Mouse (Mus musculus): ENCODE measurements around the gene Lrp10. TPM values are rescaled to one million over a fixed set of nuclear protein-coding genes. Genes with fewer than 3 reads are reported as not detected.

The Lrp10 gene
- 26.1 and 27.5 TPM in 2 replicates for polyA plus RNA-seq (2014; fragmentation: Nextera tagmentation; extraction: Ambion mirVana)

- Histone ChIP-seq H3K36me3 (ENCODE audit: control insufficient read depth, insufficient read depth, low read length) (peaks cover 14% of the 10 kb centered on the region), H3K27ac (replicated peaks; ENCODE audit: low read depth, low read length) (peak within 1 kb of the TSS; percentile 57), H3K9ac (replicated peaks; ENCODE audit: low read length) (peak within 1 kb of the TSS; percentile 67), H3K27me3 (ENCODE audit: control insufficient read depth, insufficient read depth, low read length) (no peaks in the 10 kb centered on the region), H3K4me1 (ENCODE audit: control insufficient read depth, insufficient read depth, low read length) (peaks cover 4% of the 10 kb centered on the region; the same call in 1 of the 2 replicates), H3K9me3 (ENCODE audit: control insufficient read depth, low read length) (no peaks in the 10 kb centered on the region), H3K4me3 (replicated peaks; ENCODE audit: low read depth, low read length) (peak within 1 kb of the TSS; percentile 80), H3K4me2 (ENCODE audit: low read length) (peak within 1 kb of the TSS; percentile 85)
- DNase-seq: peak; percentile 93
- under 1% methylated on average over 35 of the region's 35 CpGs for WGBS
- peak; percentile 90 for ATAC-seq (ENCODE audit: low FRiP score, low TSS enrichment)
These were observed at the start of gene Lrp10 for GRCm38 (mm10) chr14:54463959-54464292. Lrp10 (plus strand) TSS chr14:54464137.

- H3K9ac ChIP-seq (replicated peaks; ENCODE audit: low read length): no peak overlapping the region
- H3K27me3 ChIP-seq (ENCODE audit: control insufficient read depth, insufficient read depth, low read length): peaks cover 7% of the 10 kb centered on the region; the same call in 1 of the 2 replicates
- no peak overlapping the region for H3K4me2 ChIP-seq (ENCODE audit: low read length)
- no peak overlapping the region for H3K27ac ChIP-seq (replicated peaks; ENCODE audit: low read depth, low read length)
- no peaks in the 10 kb centered on the region for H3K36me3 ChIP-seq (ENCODE audit: control insufficient read depth, insufficient read depth, low read length)
- DNase-seq: no peak
- no peaks in the 10 kb centered on the region for H3K4me1 ChIP-seq (ENCODE audit: control insufficient read depth, insufficient read depth, low read length)
- no peak for ATAC-seq (ENCODE audit: low FRiP score, low TSS enrichment)
- no peaks in the 10 kb centered on the region for H3K9me3 ChIP-seq (ENCODE audit: control insufficient read depth, low read length)
- WGBS: 9% methylated on average over 13 of the region's 13 CpGs
- no peak overlapping the region for H3K4me3 ChIP-seq (replicated peaks; ENCODE audit: low read depth, low read length)
These were observed 48.5 kb upstream of the Lrp10 start for GRCm38 (mm10) chr14:54415241-54416020.

- DNase-seq (no peak), ATAC-seq (ENCODE audit: low FRiP score, low TSS enrichment) (no peak)
- H3K4me2 ChIP-seq (ENCODE audit: low read length): no peak overlapping the region
- H3K4me1 ChIP-seq (ENCODE audit: control insufficient read depth, insufficient read depth, low read length): no peaks in the 10 kb centered on the region
- 31% methylated on average over 5 of the region's 5 CpGs for whole genome bisulfite sequencing
- H3K36me3 ChIP-seq (ENCODE audit: control insufficient read depth, insufficient read depth, low read length): no peaks in the 10 kb centered on the region
- no peak overlapping the region for H3K27ac ChIP-seq (replicated peaks; ENCODE audit: low read depth, low read length)
- H3K27me3 ChIP-seq (ENCODE audit: control insufficient read depth, insufficient read depth, low read length): peaks cover 7% of the 10 kb centered on the region; the same call in 1 of the 2 replicates
- H3K9ac ChIP-seq (replicated peaks; ENCODE audit: low read length): no peak overlapping the region
- no peak overlapping the region for H3K4me3 ChIP-seq (replicated peaks; ENCODE audit: low read depth, low read length)
- H3K9me3 ChIP-seq (ENCODE audit: control insufficient read depth, low read length): no peaks in the 10 kb centered on the region
These were observed 47.6 kb upstream of the Lrp10 start for GRCm38 (mm10) chr14:54416229-54416775.

GRCm38 (mm10) chr14:54416830-54417229, 47.1 kb upstream of the Lrp10 start:
- Histone ChIP-seq H3K4me3 (replicated peaks; ENCODE audit: low read depth, low read length) (no peak overlapping the region), H3K4me1 (ENCODE audit: control insufficient read depth, insufficient read depth, low read length) (no peaks in the 10 kb centered on the region), H3K4me2 (ENCODE audit: low read length) (no peak overlapping the region), H3K9ac (replicated peaks; ENCODE audit: low read length) (no peak overlapping the region), H3K9me3 (ENCODE audit: control insufficient read depth, low read length) (no peaks in the 10 kb centered on the region), H3K27ac (replicated peaks; ENCODE audit: low read depth, low read length) (no peak overlapping the region), H3K27me3 (ENCODE audit: control insufficient read depth, insufficient read depth, low read length) (peaks cover 7% of the 10 kb centered on the region; the same call in 1 of the 2 replicates), H3K36me3 (ENCODE audit: control insufficient read depth, insufficient read depth, low read length) (no peaks in the 10 kb centered on the region)
- 55% methylated on average over 4 of the region's 4 CpGs for WGBS
- no peak for DNase-seq
- no peak for ATAC-seq (ENCODE audit: low FRiP score, low TSS enrichment)

GRCm38 (mm10) chr14:54417623-54418081, 46.3 kb upstream of the Lrp10 start, which contains the start of gene Slc7a7:
Slc7a7 (minus strand) TSS chr14:54417780.
- Histone ChIP-seq H3K9ac (replicated peaks; ENCODE audit: low read length) (no peak within 1 kb of the TSS), H3K4me3 (replicated peaks; ENCODE audit: low read depth, low read length) (no peak within 1 kb of the TSS), H3K4me1 (ENCODE audit: control insufficient read depth, insufficient read depth, low read length) (no peaks in the 10 kb centered on the region), H3K36me3 (ENCODE audit: control insufficient read depth, insufficient read depth, low read length) (no peaks in the 10 kb centered on the region), H3K27me3 (ENCODE audit: control insufficient read depth, insufficient read depth, low read length) (peaks cover 7% of the 10 kb centered on the region; the same call in 1 of the 2 replicates), H3K27ac (replicated peaks; ENCODE audit: low read depth, low read length) (no peak within 1 kb of the TSS), H3K4me2 (ENCODE audit: low read length) (no peak within 1 kb of the TSS), H3K9me3 (ENCODE audit: control insufficient read depth, low read length) (no peaks in the 10 kb centered on the region)
- no peak for DNase-seq
- no peak for ATAC-seq (ENCODE audit: low FRiP score, low TSS enrichment)
- WGBS: 10% methylated on average over 19 of the region's 19 CpGs

- Histone ChIP-seq H3K4me2 (ENCODE audit: low read length) (no peak overlapping the region), H3K9ac (replicated peaks; ENCODE audit: low read length) (no peak overlapping the region), H3K4me3 (replicated peaks; ENCODE audit: low read depth, low read length) (no peak overlapping the region), H3K9me3 (ENCODE audit: control insufficient read depth, low read length) (no peaks in the 10 kb centered on the region), H3K4me1 (ENCODE audit: control insufficient read depth, insufficient read depth, low read length) (peaks cover 4% of the 10 kb centered on the region; the same call in 1 of the 2 replicates), H3K27ac (replicated peaks; ENCODE audit: low read depth, low read length) (no peak overlapping the region), H3K36me3 (ENCODE audit: control insufficient read depth, insufficient read depth, low read length) (no peaks in the 10 kb centered on the region), H3K27me3 (ENCODE audit: control insufficient read depth, insufficient read depth, low read length) (no peaks in the 10 kb centered on the region)
- WGBS: 96% methylated on average over 2 of the region's 2 CpGs
- ATAC-seq (ENCODE audit: low FRiP score, low TSS enrichment): no peak
- no peak for DNase-seq
These were observed 42.9 kb upstream of the Lrp10 start for GRCm38 (mm10) chr14:54421014-54421413.

GRCm38 (mm10) chr14:54423406-54423805, 40.5 kb upstream of the Lrp10 start:
- no peaks in the 10 kb centered on the region for H3K36me3 ChIP-seq (ENCODE audit: control insufficient read depth, insufficient read depth, low read length)
- H3K9me3 ChIP-seq (ENCODE audit: control insufficient read depth, low read length): no peaks in the 10 kb centered on the region
- no peak overlapping the region for H3K4me3 ChIP-seq (replicated peaks; ENCODE audit: low read depth, low read length)
- no peak overlapping the region for H3K27ac ChIP-seq (replicated peaks; ENCODE audit: low read depth, low read length)
- ATAC-seq (ENCODE audit: low FRiP score, low TSS enrichment): no peak
- no peak for DNase-seq
- no peak overlapping the region for H3K9ac ChIP-seq (replicated peaks; ENCODE audit: low read length)
- WGBS: 60% methylated on average over 5 of the region's 5 CpGs
- H3K4me2 ChIP-seq (ENCODE audit: low read length): no peak overlapping the region
- peaks cover 12% of the 10 kb centered on the region for H3K4me1 ChIP-seq (ENCODE audit: control insufficient read depth, insufficient read depth, low read length)
- H3K27me3 ChIP-seq (ENCODE audit: control insufficient read depth, insufficient read depth, low read length): no peaks in the 10 kb centered on the region

- Histone ChIP-seq H3K4me3 (replicated peaks; ENCODE audit: low read depth, low read length) (no peak overlapping the region), H3K4me2 (ENCODE audit: low read length) (no peak overlapping the region), H3K27me3 (ENCODE audit: control insufficient read depth, insufficient read depth, low read length) (no peaks in the 10 kb centered on the region), H3K4me1 (ENCODE audit: control insufficient read depth, insufficient read depth, low read length) (peaks cover 17% of the 10 kb centered on the region), H3K36me3 (ENCODE audit: control insufficient read depth, insufficient read depth, low read length) (peaks cover 5% of the 10 kb centered on the region; the same call in 1 of the 2 replicates), H3K9me3 (ENCODE audit: control insufficient read depth, low read length) (no peaks in the 10 kb centered on the region), H3K9ac (replicated peaks; ENCODE audit: low read length) (no peak overlapping the region), H3K27ac (replicated peaks; ENCODE audit: low read depth, low read length) (no peak overlapping the region)
- 91% methylated on average over 1 of the region's 1 CpGs for WGBS
- DNase-seq: no peak
- ATAC-seq (ENCODE audit: low FRiP score, low TSS enrichment): no peak
These were observed 39.3 kb upstream of the Lrp10 start for GRCm38 (mm10) chr14:54424634-54425033.

All from midbrain, embryonic 14.5 days (tissue).